Mouse (Mus musculus) B cell, adult 2 months (primary cell): ENCODE results near the gene Gpsm2.
A peak's percentile ranks its signal among the peaks of the same experiment; 100 is the strongest.

Experiments used
- DNase-seq, 2 experiments: peaks; one replicate each; pipeline ENCODE4 v3.0.0; 2022

Gpsm2 gene

DNA sequence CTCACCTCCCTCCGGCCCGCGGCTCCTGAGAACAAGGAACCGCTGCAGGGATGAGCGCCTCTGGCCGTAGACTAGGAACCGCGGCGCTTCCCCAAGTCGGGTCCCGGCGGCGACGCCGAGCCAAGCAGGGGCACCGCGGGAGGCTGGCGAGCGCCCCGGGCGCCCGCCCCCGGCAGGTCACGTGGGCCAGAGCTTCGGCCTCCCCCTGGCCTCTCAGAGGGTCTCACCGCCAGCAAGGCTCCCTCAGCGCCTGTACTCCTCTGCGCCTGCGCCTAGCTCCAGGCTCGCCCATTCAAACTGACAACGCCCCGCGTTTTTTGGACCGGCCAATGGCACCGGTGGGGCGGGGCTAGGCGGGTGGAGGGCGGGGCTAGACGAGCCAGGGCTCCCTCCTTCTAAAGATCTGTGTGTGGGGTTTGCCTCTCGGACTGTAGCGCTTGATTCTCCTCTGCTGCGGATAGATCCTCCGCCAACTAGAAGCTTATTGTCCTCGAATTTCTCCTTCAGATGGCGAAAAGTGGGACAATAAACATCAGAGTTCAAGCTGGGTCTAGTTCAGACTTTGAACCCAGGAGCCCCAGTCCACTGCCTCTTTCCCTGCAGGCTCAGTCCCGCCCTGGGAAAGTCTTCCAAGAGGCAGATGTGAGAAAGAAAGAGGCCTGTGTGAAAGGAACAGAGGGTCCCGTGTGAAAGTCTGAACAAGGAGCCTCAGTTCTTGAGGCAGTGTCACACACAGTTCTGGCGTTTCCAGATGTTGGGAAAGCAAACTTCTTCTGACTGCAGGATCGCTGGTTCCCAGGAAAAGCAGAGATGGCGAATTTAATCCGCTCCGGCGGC, at the start of gene Gpsm2:
Gene Gpsm2 (minus strand): TSS at position 274 of the 837 bp plus-strand sequence.
- peak; percentile 92 for DNase-seq

DNA sequence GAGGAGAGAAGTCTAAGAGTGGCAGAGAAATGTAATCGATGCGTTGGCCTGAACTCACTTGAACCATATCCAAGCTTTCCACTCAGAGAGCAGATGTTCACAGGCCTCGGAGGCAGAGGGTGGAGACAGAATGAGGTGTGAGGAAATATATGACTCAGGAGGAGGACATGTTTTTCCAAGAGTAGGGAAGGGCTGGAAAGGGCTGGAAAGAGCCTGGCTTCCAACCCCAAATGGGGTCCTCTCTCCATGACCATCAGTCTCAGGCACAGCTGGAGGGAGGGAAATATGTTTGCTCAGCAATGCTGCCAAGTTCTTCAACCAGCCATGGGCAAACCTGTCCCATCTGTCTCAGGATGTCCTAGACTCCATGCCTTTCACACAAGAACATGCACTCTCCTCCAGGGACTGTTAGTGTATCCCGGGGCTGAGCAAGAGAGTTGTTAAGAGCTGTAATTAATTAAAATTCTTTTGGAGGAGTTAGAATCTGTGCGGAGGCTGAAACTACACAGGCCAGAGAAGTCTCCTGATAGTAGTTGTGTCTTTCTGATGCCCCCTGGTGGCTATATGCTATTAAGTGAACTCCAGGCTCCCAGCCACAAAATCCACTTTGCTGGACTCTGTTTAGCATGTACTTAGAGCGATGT, 48.7 kb upstream of the Gpsm2 start:
- DNase-seq, result peak; percentile 66 to 67

DNA sequence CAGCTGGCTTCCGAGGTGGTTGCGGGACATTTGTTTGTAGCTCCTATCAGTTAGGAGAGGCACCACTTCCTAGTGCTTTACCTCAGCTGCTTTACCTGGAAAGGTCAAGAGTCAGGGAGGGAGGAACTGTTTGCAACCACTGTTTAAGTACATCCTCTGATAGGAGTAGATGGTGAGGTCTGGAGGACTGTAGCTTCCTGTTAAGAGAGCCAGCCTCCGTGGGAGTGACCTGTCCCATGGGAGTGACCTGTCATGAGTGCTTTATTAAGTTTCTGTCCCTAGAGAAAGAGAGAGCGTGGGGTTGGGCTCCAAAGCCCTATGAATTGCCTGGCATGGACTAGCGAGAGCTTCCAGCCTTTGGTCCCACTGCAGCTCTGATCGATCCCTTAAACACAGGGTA, 47.4 kb upstream of the Gpsm2 start:
- DNase-seq, result peak; percentile 44 to 55

DNA sequence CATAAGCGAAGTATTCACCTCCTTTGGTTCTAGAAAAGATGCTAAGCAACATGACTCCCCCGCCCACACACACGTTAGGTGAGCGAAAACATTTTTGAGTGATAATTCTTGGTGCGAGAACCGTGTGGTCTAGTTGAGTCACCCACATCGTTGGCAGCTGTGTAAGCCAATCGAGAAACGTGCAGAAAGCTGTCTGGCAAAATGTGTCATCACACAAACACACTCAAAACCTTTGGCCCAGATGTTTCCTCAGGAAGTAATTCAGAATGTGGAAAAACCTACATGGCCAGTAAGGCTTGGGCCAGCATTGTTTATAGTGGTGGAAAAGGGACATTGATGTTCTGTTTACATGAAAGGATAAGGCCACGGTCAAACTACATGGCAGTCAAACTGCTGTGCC, 45.3 kb upstream of the Gpsm2 start:
- DNase-seq, result no peak

DNA sequence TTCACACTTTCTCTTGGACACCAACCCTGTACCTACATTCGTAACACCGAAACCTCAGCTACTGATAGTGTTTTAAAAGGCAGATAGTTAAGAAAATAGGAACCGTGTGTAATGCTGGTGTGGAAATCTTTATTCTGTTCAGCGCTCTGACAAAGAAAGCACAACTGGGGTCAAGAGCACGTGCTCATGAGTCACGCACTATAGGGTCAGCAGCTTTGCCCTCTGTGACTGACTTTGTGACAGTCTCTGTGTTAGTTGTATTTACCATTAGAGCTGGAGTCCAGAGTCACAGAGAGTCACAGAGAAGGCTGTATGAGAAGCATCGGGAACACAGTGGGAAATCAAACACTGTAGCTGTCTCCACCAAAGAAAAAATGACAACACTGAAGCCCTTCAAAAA, 44.8 kb upstream of the Gpsm2 start:
- no peak for DNase-seq

DNA sequence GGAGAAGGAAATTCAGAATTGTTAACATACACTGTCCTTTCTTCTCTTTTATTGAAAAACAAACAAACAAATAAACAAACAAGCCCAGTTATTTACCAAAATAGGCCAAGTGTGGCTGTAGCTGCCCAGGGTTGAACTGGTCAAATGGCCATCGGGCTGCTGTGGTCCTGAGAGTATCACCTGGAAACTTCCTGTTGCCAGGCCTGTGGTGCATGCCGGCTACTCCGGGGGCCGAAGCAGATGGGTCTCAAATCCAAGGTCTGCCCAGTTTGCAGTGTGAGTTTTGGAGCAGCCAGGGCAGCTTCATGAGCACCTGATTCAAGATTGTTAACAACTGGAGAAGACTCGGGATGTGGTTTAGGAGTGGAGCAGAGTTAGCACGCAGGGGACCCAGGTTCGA, 43.4 kb upstream of the Gpsm2 start:
- DNase-seq, result no peak

DNA sequence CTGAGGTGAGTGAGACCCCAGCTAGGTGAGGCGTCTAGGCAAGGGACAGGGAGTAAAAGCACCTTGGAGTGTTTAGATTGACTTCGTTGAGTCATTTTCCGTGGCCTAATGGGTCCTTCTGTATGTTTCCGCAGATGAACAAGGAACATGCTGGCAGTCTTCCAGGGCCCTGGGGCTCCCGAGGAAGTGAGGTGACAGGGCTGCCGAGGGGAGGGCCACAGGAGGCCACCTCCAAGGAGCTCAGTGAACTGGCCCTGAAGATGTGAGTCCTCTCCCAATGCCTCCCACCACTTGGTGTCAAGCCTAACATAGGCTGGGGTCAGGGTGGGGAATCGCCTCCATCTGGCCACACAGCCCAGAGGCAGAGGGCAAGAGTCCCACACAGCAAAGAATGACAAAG, 42.9 kb upstream of the Gpsm2 start:
- DNase-seq, result no peak

DNA sequence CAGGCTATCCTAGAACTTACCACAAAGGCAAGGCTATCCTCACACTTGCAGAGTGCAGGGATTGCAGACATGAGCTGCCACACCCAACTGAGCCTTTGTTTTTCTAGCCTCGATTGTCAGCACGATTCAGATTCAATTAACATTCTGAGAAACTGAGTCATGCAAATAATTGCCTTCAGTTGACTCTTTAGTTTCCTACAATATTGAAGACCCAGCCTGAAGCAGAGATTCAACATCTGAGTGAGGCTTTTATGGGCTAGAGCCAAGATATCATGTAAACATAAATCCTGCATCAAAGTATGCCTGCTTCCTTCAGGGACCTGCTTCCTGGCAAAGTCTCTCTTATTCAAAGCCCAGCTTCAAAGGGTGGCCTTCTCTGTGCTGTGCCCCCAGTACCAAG, 41.6 kb upstream of the Gpsm2 start:
- no peak for DNase-seq

DNA sequence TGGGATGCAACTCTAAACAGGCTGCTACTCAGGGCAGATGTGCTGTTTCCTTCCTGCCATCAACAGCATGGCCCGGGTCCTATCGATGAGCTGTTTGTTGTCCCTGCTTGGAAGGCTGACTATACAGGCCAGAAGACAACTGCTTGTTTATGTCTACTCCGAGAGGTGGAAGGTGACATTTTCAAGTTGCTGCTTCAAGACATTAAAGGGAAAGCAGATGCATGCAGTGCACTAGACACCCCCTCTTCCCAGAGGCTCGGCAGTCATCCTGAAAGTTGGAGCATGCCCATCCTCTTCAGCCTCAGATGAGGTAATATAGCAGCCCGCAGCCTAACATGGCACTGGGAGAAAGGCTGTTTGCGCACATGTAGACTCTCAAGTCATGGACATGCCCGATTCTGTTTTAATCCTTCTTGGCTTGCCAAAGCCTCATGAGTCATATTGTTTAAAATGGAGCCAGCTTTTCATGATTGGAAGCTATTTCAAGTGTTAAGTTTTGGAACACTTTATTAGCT, 40.5 kb upstream of the Gpsm2 start:
- no peak for DNase-seq

DNA sequence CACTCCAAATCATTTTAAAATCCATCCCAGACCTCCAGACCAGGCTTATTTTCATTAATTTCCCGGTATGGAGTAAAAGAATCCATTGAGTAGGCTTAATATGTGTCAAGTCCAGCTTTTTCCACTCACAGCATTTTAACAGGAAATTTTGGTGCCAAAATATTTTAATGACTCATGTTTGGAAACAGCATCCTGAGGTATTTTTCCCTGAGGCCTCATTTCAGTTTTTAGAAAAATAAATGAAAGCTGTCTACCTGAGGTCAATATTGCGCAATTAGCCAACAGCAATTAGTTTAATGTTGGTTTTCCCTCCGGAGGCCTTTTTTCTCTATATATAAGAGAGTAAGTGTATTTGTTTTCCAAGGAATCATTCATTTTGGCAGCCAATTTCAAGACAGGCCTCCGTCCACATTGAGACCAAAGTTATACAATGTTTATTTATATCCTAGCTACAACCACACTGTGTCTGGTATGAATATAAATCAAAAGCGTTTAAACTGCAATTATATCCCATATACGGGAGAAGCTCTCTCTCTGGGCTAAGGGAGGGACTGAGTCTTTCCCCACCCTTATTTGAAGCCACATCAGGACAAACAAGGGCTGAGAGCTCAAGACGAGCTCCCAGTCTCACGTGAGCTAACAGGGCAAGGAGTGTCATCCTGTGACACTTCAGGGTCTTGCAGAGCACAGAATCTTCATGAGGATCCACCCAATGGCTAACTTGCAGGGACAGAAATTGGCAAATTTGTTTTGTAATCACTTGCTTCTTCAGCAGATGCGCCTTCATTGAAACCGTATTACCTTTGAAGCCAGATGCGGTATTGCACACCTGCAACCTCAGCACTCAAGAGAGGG, 37.7 kb upstream of the Gpsm2 start:
- no peak for DNase-seq

DNA sequence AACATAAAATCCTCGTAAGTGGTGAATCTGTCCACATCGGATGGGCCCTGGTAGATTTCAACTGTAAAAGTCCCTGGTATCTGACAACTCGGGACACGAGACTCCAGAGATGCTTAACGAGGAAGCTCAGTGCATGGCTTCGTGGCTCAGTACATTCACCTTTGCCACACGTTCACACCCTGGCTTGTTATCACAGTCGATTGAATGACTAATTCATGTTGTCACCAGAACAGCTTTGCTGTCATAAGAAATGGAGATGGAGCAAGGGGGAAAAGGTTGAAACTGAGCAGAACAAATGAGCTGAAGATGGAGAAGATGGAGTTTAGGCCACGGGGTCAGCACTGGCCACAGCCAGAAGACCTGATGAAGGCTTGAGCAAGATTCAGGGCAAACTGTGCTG, 35.5 kb upstream of the Gpsm2 start:
- no peak for DNase-seq

DNA sequence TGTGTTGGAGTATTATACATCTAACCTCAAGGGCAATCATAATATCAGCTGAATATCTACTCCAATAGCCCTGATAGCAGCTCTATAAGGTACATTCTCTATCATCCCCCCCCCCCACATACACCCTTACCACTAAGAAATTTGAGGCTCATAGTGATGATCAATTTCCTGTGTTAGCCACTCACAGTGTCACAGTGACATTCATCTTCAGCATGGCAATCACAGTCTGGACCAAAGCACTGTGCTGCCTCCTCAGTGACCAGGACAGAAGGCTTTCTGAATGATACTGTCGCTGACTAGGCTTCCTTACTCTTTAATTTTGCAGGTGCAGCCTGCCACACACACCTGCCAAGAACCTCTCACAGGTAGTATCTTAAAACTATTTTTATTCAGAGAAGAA, 34.0 kb upstream of the Gpsm2 start:
- no peak for DNase-seq

DNA sequence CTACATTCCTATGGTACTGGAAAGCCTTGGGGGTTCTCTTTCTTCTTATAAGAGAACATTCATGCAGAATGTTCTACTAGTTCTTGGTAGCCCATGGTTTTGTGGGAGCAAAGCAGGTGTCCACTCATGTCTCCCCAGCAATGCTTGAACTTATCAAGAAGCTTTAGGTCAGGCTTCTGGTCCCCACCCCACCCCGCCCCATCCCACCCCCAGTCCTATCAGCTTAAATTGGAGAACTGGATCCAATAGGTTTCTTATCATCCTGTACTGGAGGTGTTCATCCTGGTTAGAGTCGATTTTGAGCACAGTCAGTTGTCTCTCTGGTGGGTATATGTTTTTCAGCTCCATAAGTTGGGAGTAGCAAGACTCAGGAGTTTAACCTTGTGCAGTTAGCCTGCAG, 33.4 kb upstream of the Gpsm2 start:
- no peak for DNase-seq

DNA sequence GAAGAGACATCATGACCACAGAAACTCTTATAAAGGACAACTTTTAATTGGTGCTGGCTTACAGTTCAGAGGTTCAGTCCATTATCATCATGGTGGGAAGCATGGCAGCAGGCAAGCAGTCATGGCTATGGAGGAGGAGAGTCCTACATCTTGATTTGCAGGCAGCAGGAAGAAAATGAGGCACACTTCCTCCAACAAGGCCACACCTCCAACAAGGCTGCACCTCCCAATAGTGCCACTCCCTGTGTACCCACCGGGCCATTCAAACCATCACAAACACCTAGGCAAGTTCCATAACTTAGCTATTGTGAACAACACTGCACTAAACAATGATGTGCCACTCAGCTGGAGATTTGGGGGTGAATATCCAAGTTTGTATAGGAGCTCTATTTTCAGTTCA, 32.4 kb upstream of the Gpsm2 start:
- DNase-seq, result no peak

DNA sequence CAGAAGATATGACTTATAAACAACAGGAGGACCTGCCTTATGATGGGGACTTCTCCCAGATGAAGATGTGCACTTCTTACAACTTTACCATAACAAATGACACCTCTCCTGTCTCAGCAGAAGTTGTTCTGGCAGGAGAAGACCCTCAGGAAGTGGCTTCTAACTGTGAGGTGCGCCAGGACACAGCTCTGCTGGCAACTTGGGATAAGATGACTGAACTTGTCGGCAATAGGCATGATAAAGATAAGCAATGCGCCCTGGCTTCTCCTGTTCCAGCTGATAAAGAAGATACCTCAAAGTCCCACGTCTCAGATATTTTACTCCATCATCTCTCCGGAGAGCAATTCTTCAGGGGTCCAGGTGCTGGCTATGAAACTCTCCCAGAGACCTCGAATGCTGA, 29.6 kb upstream of the Gpsm2 start:
- DNase-seq, result no peak

DNA sequence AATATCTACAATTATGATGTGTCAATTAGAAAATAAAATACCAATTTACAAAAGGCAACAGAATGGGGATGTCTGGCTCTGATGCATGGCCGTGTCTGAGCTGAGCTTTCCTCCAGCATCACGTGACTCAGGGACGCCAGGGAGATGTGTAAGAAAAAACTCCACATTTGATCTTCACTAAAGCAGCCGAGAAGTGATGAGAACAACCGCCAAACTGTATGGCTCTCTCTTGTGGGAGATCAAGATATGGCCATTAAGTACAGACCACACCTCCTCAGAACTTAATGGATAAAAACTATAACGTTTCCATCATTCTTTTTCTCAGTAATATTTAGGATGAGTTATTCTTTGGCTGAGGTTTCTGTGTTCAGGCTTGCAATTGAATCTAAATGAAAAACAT, 29.0 kb upstream of the Gpsm2 start:
- no peak for DNase-seq

DNA sequence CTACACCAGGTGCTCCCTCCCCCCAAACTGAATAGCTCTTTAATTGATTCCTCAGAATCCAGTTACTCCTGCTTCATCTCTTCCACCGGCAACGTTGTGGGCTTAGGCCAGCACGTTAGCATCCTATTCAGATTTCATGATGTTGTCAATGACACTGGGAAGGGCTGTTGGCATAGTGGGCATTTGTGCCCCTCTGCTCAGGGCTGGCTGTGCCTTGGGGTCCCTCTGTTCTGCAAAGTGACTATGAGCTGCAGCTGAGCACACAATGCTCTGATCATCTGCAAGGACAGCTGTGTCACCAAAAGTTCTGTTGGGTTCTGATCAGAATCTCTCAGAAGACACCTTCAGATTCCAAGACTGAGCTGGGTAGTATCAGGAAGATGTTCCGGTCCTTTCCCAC, 22.0 kb upstream of the Gpsm2 start:
- DNase-seq, result no peak

DNA sequence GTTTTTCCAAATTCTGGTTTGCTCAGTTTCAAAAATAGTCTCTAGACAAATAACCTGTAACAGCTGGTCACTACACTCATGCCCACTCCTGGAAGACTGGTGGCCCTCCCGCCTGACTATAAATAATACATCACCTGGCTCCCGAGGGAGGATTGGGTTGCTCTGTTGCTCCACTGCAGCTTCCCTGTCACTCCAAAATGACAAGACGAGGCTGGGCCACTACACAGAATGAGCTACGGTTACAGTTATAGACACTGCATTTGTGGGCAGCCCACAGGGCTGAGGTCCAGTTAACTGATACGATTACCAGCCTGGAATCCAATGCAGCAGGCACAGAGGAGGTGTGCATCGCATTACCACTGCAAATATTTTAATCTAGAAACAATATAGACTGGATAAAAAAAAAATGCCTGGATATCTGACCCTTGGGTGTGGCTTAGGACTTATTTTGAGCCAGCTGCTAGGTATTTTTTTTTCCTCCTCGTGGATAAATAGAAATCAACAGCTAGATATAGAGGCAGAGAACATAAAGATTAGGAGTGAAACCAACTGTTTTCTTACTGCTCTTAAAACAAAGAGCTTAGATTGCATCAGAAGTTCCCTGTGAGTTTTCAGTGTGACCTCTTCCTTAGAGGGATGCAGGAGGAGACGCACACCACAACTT, 17.1 kb upstream of the Gpsm2 start, which contains the start of gene Aknad1:
Gene Aknad1 (plus strand): TSS at position 614 of the 664 bp plus-strand sequence.
- DNase-seq, result no peak

DNA sequence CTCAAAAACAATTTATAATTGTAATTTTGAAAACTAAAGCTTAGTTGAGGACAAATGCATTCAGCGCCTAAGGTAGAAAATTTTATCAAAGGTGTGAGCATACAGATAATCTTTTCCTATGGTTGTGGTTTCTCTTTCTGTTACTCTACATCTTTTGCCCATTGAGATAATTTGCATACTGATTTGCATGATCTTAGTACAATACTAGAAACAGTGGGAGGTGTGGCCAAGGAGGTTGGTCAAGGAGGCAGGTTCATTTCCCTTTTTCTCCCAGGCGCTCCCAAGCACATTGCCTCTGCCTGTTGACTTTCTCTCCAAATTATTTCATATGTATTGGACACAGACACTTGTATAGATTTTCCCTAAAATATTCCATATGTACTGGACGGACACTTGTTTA, 15.7 kb upstream of the Gpsm2 start:
- DNase-seq, result peak; percentile 26 to 38

DNA sequence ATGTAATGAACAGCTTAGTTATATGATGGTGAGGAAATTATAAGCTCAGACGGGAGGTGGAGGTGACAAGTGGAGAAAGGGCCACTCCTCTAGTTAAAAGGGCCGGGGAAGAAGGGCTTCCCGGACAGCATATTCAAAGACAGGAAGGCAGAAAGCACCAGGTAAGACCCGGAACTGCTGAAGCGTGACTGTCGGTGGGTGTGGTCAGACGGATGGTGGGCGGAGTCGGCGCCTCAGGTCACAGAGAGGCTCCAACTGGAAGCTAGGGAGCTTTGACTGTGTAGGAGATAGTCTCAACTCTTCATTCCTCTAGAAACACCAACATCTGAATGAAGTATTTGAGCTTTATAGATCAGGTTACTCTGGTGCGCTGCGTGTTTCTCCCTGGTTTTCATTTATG, 8.2 kb upstream of the Gpsm2 start:
- peak in 1 of 2 experiments; percentile 15 for DNase-seq

DNA sequence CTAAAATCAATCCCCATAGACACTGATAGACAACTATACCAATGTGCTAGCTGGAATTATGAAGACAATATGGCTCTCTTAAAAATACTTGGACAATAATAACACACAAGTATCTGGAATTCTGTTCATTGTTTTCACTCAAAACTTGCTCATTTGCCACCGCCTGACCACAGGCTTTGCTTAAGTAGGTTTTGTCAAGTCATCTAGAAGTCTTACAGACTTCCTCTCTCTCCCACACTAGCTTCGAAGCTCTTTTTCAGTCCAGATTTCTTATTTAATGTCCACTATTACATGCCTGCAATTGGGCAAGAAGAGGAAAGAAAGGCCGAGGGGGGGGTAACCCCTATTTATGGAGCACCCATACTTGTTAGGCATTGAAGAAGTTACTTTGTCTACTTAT, 5.7 kb upstream of the Gpsm2 start:
- no peak for DNase-seq

DNA sequence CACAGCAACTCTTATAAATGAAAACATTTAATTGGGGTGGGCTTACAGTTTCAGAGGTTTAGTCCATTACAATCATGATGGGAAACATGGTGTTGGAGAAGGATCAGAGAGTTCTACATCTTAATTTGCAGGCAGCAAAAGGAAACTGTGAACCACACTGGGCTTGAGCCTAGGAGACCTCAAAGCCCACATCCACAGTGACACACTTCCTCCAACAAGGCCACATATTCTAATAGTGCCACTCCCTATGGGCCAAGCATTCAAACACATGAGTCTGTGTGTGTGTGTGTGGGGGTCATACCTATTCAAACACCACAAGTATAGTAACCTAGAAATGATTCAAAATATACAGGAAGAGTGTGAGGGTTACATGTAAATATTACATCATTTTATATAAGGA, 5.2 kb upstream of the Gpsm2 start:
- no peak for DNase-seq

DNA sequence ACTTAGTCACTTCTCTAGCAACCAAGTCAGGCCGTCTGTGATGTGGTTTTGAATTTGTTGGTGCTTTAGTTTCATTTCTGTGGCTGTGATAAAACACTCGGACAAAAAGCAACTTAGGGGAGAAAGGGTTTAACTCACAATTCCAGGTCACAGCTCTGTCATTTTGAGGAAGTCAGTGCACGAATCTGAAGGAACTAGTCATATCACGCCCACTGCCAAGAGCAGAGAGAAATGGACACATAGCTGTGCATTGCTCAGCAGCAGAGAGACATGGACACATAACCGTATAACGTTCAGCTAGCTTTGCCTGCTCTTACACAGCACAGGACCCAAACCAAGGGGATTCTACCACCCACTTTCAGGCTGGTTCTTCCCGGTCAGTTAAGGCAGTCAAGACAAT, 4.3 kb upstream of the Gpsm2 start:
- DNase-seq, result no peak
